Mouse (Mus musculus) kidney, adult 9 months (tissue): ENCODE measurements around the gene Tmem125.
"Not testable (repeated sequence)": the region's sequence is repeated elsewhere in the genome, so short reads cannot be mapped to it uniquely, and the experiment has no call there.

Experiments
- DNase-seq: peaks from one replicate; pipeline ENCODE4 v3.0.0; 2022

Tmem125 gene

DNA sequence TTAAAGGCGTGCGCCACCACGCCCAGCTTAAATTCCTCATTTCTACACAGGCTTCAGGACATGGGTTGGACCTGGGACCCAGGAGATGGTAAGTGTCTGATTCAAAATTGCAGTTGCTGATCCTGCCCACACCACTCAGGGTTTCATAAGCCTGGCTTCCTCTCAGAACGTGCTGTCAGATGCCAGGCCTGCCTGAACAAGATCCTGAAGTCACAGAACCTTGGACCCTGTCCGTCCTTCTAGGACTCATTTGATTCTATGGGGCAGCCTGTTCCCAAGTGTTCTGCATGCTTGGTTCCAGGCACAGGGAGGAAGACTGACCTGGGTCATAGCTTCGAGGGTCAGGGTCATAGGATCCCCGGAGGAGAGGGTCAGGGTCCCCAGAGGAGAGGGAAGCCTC lies 10.2 kb downstream of the Tmem125 start:
- peak; percentile 92 for DNase-seq

- peak; percentile 82 for DNase-seq
Measured at GRCm38 (mm10) chr4:118533156-118533555, 10.7 kb downstream of the Tmem125 start.

DNA sequence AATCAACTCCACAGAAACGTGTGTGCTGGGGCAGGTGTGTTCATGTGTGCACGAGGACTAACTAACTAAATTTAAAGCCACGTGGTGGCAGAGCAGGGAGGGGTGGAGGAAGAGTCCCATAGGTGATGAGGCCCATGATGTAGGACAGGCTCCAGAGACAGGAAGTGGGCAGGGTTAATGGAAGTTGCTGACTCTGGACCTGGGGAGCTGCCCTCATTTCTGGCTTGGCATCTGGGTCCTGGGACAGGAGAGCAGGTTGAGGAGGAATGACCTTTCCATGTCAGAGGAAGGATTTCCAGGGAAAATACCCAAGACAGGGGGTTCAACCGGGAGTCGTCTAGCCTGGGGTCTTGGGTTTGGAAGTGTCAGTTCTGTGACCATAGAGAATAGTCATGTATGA lies 11.2 kb downstream of the Tmem125 start:
- peak; percentile 66 for DNase-seq

- peak; percentile 76 for DNase-seq
Measured at GRCm38 (mm10) chr4:118527720-118528119, 16.1 kb downstream of the Tmem125 start.

DNA sequence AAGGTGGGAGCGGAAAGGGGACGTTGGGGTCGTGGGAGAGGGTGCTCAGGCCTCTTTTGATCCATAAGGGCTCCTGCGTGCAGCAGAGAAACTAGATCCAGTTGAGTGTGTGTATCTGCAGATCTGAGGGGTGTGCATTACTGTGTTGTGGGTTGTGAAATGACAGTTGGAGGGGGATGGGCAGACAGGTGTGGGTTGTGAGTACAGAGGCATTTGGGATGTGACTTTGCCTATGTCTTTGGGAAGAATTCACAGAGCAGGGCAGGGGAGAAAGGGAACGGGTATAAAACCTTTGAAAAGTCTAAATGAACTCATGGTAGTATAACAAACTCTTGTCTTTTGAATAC lies 16.5 kb downstream of the Tmem125 start:
- DNase-seq, result no peak

- DNase-seq, result peak; percentile 93
Measured at GRCm38 (mm10) chr4:118526408-118527334, 17.2 kb downstream of the Tmem125 start, which contains the start of gene 2610528J11Rik. Gene 2610528J11Rik (plus strand): TSS chr4:118526999.

DNA sequence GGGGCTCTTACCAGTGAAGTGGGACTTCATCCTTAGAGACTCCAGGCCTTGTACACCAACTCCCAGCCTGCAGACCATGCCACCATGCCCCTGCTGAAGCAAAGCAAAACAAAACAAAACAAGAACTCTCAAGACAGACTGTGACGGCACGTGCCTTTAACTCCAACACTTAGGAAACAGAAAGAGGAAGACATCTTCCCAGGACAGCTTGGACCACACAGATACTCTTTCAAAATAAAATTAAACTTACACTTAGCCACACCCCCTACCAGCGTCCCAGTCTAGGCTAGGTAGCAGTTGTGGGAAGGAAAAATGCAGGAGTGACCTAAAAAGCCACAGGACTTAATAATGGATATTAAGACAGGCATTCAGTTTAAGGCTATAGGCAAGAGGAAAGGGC lies 18.1 kb downstream of the Tmem125 start:
- DNase-seq, result no peak

DNA sequence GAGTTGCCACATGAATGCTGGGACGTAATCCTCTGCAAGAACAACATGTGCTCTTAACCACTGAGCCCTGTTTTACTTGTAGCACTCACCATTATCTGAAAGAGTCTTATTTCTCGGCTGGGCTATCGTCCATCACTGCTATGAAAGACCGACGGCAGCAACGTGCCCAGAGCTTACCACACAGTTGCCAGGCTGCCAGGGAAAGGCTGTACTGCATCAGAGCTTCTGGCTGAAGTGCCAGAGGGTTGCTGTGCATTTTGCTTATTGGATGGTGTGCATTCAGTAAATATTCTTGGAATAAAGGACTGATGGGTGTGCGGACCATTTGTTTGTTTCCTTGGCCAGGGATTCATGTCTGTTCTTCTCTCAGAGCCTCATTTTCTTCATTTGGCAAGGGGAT lies 19.9 kb downstream of the Tmem125 start:
- no peak for DNase-seq

GRCm38 (mm10) chr4:118522248-118522647 lies 21.6 kb downstream of the Tmem125 start:
- no peak for DNase-seq

- DNase-seq, result no peak
Measured at GRCm38 (mm10) chr4:118518208-118518607, 25.6 kb downstream of the Tmem125 start.

GRCm38 (mm10) chr4:118517497-118518146 lies 26.2 kb downstream of the Tmem125 start:
- no peak for DNase-seq

GRCm38 (mm10) chr4:118516699-118517496 lies 26.9 kb downstream of the Tmem125 start:
- DNase-seq, result peak; percentile 78

DNA sequence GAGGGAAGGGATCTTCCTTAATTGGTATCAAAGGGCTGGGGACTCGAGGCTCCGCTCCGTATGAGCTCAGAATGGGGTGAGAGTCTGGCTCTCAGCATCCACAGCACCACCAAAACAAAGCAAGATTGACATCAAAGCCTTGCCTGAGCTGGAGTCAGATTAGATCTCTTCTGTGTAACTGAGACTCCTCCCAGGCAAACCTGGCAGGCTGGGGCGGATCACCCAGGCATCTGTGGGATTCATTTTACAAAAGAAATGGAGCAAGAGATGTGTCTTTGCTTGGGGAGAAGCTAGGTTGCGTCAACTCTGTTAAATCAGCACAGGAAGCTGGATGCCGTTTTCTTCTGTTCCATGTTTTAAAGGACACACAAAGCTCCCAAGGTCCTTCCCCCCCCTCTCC lies 34.8 kb downstream of the Tmem125 start:
- no peak for DNase-seq

DNA sequence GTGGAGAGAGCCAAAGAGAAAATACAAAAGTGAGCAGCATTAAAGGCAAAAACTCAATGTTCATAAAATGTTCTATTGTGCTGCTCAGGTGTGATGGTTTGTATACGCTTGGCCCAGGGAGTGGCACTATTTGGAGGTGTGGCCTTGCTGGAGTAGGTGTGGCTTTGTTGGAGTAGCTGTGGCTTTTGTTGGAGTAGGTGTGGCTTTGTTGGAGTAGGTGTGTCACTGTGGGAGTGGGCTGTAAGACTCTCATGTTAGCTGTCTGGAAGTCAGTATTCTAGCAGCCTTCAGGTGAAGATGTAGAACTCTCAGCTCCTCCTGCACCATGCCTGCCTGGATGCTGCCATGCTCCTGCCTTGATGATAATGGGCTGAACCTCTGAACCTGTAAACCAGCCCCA lies 36.7 kb downstream of the Tmem125 start:
- not testable (repeated sequence) for DNase-seq

GRCm38 (mm10) chr4:118505551-118505950 lies 38.3 kb downstream of the Tmem125 start:
- DNase-seq, result no peak

GRCm38 (mm10) chr4:118500792-118501191 lies 43.1 kb downstream of the Tmem125 start:
- DNase-seq, result peak; percentile 68

DNA sequence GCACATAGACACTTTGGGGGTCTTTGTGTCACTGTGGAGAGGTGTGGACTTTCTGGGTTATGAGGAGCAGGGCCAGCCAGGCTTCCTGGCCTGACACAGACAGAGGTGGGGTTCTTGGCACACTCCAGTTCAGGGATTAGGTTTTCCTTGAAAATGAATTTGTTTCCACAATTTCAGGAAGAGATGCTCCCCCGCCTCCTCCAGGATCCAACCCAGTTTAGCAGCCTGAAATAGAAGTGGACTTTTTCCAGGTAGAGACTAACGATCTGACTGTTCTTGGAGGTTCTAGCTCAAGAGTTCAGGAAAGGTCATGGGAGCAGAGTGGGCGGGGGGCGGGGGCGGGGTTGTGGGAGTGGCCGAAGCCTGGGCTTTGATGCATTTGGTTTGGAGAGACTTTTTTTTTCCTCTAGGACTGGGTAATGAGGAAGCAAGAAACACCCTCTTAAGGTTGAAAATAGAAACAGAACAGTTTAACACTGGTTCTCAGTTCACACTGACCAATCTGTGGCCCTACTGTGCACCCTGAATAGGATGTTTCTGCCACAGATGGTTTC lies 43.6 kb downstream of the Tmem125 start:
- DNase-seq, result peak; percentile 80
